Mouse (Mus musculus) embryonic fibroblast, embryonic 13.5 days (primary cell): ENCODE results near the gene Plbd1. TPM values are rescaled to one million over a fixed set of nuclear protein-coding genes. Genes with fewer than 3 reads are reported as not detected.
A peak's percentile ranks its signal among the peaks of the same experiment; 100 is the strongest.

Source experiments
- H3K27ac ChIP-seq: 2 replicates; pipeline ENCODE4 v1.5.1; 2012; ENCODE audit warnings: low read length, control low read depth, inconsistent platforms; ENCODE audit not compliant: insufficient read depth
- H3K4me1 ChIP-seq: 2 replicates; pipeline ENCODE4 v1.6.1; 2011; ENCODE audit warnings: low read length; ENCODE audit not compliant: control insufficient read depth, insufficient read depth
- H3K4me3 ChIP-seq: 2 replicates; pipeline ENCODE4 v1.5.1; 2011; ENCODE audit warnings: mild to moderate bottlenecking, control low read depth, low read length; ENCODE audit not compliant: insufficient read depth
- CTCF ChIP-seq: IDR thresholded peaks from 2 replicates; pipeline ENCODE4 v1.5.1; 2011; ENCODE audit warnings: mild to moderate bottlenecking, control low read depth, low read length, moderate library complexity, borderline replicate concordance; ENCODE audit not compliant: insufficient read depth
- POLR2A ChIP-seq: IDR thresholded peaks from 2 replicates; pipeline ENCODE4 v1.6.1; 2011; ENCODE audit warnings: low read depth, mild to moderate bottlenecking, control low read depth, low read length, moderate library complexity
- polyA plus RNA-seq: library from polyadenylated mRNA; stranded (reverse); fragments of >200 nt; gene quantifications from 2 replicates; pipeline ENCODE4 v1.2.4, GENCODE M21; 2011; ENCODE audit warnings: low read depth; ENCODE audit not compliant: missing spikeins, insufficient read length

Plbd1 gene
- polyA plus RNA-seq, 1 experiment, result 0.84 TPM

DNA sequence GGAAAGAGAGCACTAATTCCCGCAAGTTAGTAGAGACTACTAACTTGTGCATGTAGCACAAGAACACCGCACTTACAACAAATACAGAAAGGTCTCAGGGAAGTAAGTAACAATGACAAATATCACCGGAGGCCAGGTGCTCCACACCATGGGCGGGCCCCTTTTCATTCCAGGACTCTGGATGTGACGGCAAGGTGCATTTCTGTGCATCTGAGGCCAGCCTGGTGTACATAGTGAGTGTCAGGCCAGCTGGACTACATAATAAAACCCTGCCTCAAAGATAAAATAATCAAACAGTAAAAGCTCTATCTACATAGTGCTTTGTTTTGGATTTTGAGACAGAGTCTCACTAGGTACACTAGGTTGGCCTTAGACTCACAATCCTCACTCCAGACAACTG is 32.1 kb downstream of the Plbd1 start:
- no peak overlapping the region for H3K27ac ChIP-seq
- H3K4me3 ChIP-seq, result no peak overlapping the region
- no peaks in the 10 kb centered on the region for H3K4me1 ChIP-seq
- TF ChIP-seq CTCF (no peak), POLR2A (no peak)

DNA sequence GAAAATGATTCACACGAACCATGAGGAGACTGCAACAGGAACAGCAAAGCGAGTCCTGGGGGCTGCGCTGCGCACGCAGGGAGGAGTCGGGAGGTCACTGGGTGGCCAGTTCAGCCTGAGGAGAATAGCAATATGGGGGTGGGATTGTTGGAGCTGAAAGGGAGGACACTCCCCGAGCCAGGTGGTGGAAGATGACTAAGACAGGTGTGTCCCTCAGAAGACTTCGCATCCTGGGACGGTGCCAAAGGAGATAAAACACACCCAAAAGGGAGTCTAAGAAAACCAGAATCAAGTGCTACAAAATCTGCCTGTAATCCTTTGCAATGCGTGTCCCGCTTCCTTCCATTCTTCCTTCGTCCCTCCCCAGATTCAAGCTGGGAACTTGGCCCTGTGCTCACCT is 36.3 kb downstream of the Plbd1 start:
- H3K27ac ChIP-seq, result no peak overlapping the region
- H3K4me1 ChIP-seq, result no peaks in the 10 kb centered on the region
- no peak for TF ChIP-seq POLR2A
- TF ChIP-seq CTCF, result no peak
- no peak overlapping the region for H3K4me3 ChIP-seq

DNA sequence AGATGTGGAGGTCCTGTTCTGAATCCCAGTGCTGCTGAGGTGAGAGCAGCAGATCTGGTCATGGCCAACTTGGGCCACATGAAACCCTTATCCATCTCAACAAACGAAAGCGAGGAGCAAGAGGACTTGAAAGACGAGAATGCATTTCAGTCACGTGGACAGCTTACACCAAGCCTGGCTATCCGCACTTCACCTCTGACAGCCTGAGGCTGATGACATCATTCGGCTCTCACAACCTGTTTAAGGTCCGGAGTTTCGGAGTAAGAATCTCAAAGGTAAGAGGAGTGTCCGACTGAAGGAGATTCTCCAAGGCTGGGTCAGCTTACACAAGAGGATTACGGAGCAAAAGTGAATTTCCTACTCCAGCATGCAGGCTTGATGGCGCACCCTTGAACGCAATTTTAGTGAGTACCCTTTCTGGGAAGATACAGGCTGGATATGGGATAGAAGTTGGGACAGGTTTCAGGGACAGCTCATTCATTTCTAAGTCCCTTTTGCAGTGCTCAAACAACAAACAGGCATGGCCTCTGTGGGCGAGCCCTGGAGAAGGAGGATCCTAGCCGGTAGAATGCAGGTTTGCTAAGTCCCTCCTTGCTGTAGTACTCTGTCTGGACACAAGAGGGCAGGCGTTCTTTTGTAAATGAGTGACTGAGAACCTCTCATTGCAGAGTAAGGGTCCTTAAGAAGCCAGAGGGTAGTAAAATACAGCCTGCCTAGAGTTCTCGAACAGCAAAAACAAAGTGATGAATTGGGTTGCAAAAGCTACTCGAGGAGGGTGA is 41.2 kb downstream of the Plbd1 start:
- H3K4me1 ChIP-seq, result no peaks in the 10 kb centered on the region
- no peak overlapping the region for H3K27ac ChIP-seq
- TF ChIP-seq CTCF, result peak; percentile 24; the same call in 1 of the 2 replicates
- TF ChIP-seq POLR2A, result no peak
- H3K4me3 ChIP-seq, result no peak overlapping the region

DNA sequence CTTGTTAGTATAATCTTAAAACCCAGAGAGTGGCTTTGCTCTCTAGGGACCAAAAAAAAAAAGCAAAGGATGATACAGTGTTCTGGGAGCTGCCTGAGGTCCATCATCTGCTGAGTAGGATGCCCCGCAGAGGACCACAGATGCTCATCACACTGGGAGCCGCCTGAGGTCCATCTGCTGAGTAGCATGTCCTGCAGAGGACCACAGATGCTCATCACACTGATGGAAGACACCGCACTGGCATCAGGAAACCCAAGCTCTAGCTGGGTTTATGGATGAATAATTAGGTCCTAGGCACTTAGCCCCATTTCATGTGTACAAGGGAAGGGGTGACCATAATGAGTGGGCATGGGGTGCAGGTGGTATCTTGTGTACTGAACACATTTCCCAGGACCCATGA is 47.6 kb downstream of the Plbd1 start:
- H3K4me3 ChIP-seq, result no peak overlapping the region
- no peak overlapping the region for H3K27ac ChIP-seq
- TF ChIP-seq CTCF (no peak), POLR2A (no peak)
- H3K4me1 ChIP-seq, result no peaks in the 10 kb centered on the region

- no peaks in the 10 kb centered on the region for H3K4me1 ChIP-seq
- TF ChIP-seq POLR2A (no peak), CTCF (no peak)
- no peak overlapping the region for H3K4me3 ChIP-seq
- no peak overlapping the region for H3K27ac ChIP-seq
These were observed 49.4 kb downstream of the Plbd1 start for GRCm38 (mm10) chr6:136612312-136612711.

DNA sequence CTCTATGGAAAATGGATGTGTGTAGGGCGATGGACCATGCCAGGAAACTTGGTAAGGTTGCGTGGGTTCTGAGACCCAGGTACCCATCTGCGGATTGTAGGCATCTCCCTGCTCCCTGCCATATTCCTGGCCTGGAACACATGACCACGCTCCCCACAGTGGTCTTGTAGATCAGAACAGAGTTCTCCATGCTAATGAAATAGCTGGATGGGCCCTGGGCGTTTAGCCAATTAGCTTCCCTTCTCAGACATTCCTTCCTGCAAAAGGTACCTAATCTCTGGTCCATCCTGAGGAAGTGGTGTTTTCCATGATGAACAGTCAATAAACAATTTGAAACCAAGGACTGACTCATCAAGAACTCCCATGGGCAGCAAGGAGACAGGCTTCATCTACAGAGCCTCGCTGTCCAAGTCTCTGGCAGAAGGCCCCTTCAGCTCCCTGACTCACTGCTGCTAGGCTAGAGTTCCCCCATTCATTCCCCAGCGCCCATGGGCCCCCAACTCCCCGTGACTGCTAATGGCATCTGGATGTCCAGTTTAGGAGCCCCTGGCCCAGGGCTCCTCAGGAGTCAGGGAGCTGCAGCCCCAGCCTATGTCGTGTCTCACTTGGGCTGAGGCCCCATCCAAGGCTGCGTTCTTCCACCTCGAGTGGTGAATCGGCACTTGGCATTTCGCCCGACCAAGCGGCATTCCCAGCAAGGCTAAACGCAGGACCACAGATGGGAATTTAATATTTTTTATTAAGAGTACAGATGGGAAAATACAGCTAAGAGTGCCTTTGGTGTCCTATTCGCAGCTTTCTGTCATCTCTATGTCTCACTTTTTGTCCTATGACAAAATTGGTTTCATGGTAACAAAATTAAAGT is 50.1 kb downstream of the Plbd1 start:
- H3K27ac ChIP-seq, result no peak overlapping the region

DNA sequence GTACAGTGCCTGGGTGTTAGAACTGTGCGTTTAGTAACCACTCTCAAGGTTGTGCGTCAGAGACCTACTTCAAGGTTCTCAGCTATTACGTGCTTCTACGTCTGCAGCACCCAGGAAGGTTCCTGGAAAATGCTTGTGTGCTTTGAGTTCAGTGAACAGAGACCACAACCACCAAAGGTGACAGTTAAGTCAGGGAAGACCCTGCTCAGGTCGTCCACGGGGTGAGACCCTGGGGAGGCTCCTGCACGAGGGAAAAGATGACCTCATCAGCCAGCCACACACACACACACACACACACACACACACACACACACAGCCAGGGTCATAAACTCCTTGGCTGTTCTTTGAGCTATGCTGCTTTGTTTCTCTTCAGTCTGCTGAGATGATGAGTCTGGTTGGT is 59.1 kb downstream of the Plbd1 start:
- TF ChIP-seq POLR2A, result no peak
- TF ChIP-seq CTCF, result no peak

More for the DNA sequence above, 50.1 kb downstream of the Plbd1 start:
- Histone ChIP-seq H3K4me3 (no peak overlapping the region), H3K4me1 (no peaks in the 10 kb centered on the region)
- no peak for TF ChIP-seq CTCF

DNA sequence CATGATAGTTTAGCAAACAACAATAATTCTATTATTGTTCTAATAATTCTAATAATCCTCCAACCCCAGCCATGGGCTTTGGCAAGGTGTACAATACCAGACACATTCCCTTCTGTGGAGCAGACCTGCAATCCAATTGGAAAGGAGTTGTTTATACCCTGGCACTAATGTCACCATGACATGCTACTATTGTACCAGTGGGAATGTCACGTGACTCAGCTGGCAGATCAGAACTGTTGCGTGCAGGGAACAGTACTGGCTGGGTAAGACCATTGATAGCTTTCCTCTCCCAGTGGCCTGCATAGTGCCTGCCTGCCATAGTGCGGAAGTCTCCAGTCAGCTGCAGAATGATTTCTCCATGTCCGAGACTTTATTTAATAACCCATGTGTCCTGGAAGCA is 67.2 kb downstream of the Plbd1 start:
- TF ChIP-seq POLR2A (no peak), CTCF (no peak)
- Histone ChIP-seq H3K4me3 (no peak overlapping the region), H3K27ac (no peak overlapping the region), H3K4me1 (no peaks in the 10 kb centered on the region)

More for the DNA sequence above, 59.1 kb downstream of the Plbd1 start:
- Histone ChIP-seq H3K4me1 (no peaks in the 10 kb centered on the region), H3K4me3 (no peak overlapping the region), H3K27ac (no peak overlapping the region)

DNA sequence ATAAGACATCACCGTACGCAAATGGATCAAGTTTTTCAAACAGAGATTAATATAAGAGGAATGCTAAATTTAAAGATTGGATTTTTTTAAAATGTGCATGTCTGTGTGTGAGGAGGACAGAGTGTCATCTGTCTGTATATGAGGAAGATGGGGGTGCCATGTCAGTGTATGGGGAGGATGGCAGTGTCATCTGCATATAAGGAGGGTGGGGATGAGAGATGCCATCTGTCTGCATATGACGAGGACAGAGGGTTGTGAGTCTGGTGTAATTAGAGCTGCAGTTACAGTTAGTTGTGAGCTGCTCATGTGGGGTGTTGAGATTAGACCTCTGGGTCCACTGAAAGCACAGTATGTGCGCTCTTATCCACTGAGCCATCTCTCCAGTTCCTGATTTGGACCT is 71.0 kb downstream of the Plbd1 start:
- Histone ChIP-seq H3K4me3 (no peak overlapping the region), H3K4me1 (no peaks in the 10 kb centered on the region), H3K27ac (no peak overlapping the region)
- no peak for TF ChIP-seq POLR2A

GRCm38 (mm10) chr6:136566002-136566401 is 95.7 kb downstream of the Plbd1 start:
- no peak for TF ChIP-seq CTCF
- no peak for TF ChIP-seq POLR2A
- Histone ChIP-seq H3K4me1 (no peaks in the 10 kb centered on the region), H3K4me3 (no peak overlapping the region), H3K27ac (no peak overlapping the region)

Other genes with a start within 250 kb of the Plbd1 start
- 0.37 and 0.49 TPM in 2 replicates for gene E330021D16Rik, start 246.4 kb downstream of the Plbd1 start, polyA plus RNA-seq
- gene Atf7ip, start 155.8 kb downstream of the Plbd1 start, polyA plus RNA-seq, result 68.6 and 75.8 TPM in 2 replicates
- gene Gucy2c, start 119.8 kb upstream of the Plbd1 start, polyA plus RNA-seq, result not detected in 2 replicates
- gene Hist4h4, start 142.5 kb upstream of the Plbd1 start, polyA plus RNA-seq, result 0.28 and 0.72 TPM in 2 replicates
- 31.3 and 46.4 TPM in 2 replicates for gene H2afj, start 146.3 kb upstream of the Plbd1 start, polyA plus RNA-seq
- 0.63 and 1.4 TPM in 2 replicates for gene BC049715, start 165.7 kb upstream of the Plbd1 start, polyA plus RNA-seq
- gene Wbp11, start 166.3 kb upstream of the Plbd1 start, polyA plus RNA-seq, result 68.5 and 85.3 TPM in 2 replicates
- gene Smco3, start 173.5 kb upstream of the Plbd1 start, polyA plus RNA-seq, result not detected in 2 replicates
- gene Art4, start 195.8 kb upstream of the Plbd1 start, polyA plus RNA-seq, result not detected in 2 replicates
- gene Mgp, start 213.9 kb upstream of the Plbd1 start, polyA plus RNA-seq, result 2,420 and 2,717 TPM in 2 replicates